Mouse (Mus musculus) right cerebral cortex, postnatal 36 days (tissue): ENCODE measurements around the gene Ppp1r3f.
A peak's percentile ranks its signal among the peaks of the same experiment; 100 is the strongest.

ENCODE experiments used
- DNase-seq, 2 experiments: peaks; one replicate each; pipeline ENCODE4 v3.0.0; 2022; ENCODE audit warnings: low spot score in 2 of 2, mixed read lengths in 1 of 2

The Ppp1r3f gene

GRCm38 (mm10) chrX:7574087-7574884 lies at the start of gene Ppp1r3f:
Gene Ppp1r3f, minus strand, starts transcription at chrX:7574283.
- DNase-seq: peak; percentile 98 to 99

GRCm38 (mm10) chrX:7617889-7618551 lies 43.9 kb upstream of the Ppp1r3f start:
- no peak for DNase-seq

- DNase-seq: peak in 1 of 2 experiments; percentile 6
Measured at GRCm38 (mm10) chrX:7610536-7611258, 36.6 kb upstream of the Ppp1r3f start.

- peak in 1 of 2 experiments; percentile 7 for DNase-seq
Measured at GRCm38 (mm10) chrX:7610035-7610434, 36.0 kb upstream of the Ppp1r3f start.

GRCm38 (mm10) chrX:7606783-7607182 lies 32.7 kb upstream of the Ppp1r3f start, which contains the start of gene Cacna1f:
Gene Cacna1f, plus strand, starts transcription at chrX:7607083.
- no peak for DNase-seq

GRCm38 (mm10) chrX:7605575-7605941 lies 31.5 kb upstream of the Ppp1r3f start:
- no peak for DNase-seq

GRCm38 (mm10) chrX:7604879-7605574 lies 30.9 kb upstream of the Ppp1r3f start, which contains the start of gene Ccdc22:
Gene Ccdc22, minus strand, starts transcription at chrX:7605517.
- peak; percentile 82 to 86 for DNase-seq

GRCm38 (mm10) chrX:7604004-7604403 lies 29.9 kb upstream of the Ppp1r3f start:
- no peak for DNase-seq

- no peak for DNase-seq
Measured at GRCm38 (mm10) chrX:7595371-7595770, 21.3 kb upstream of the Ppp1r3f start.

- no peak for DNase-seq
Measured at GRCm38 (mm10) chrX:7586356-7586755, 12.3 kb upstream of the Ppp1r3f start.

- DNase-seq: no peak
Measured at GRCm38 (mm10) chrX:7583881-7584280, 9.8 kb upstream of the Ppp1r3f start.

GRCm38 (mm10) chrX:7581151-7581550 lies 7.1 kb upstream of the Ppp1r3f start:
- DNase-seq: peak in 1 of 2 experiments; percentile 4

GRCm38 (mm10) chrX:7574885-7575231 lies 775 bp upstream of the Ppp1r3f start:
- DNase-seq: no peak

GRCm38 (mm10) chrX:7573176-7574086 lies 652 bp downstream of the Ppp1r3f start, which contains the start of gene Foxp3:
Gene Foxp3, plus strand, starts transcription at chrX:7573644.
- DNase-seq: peak in 1 of 2 experiments; percentile 17

- no peak for DNase-seq
Measured at GRCm38 (mm10) chrX:7572466-7572865, 1.6 kb downstream of the Ppp1r3f start.

- no peak for DNase-seq
Measured at GRCm38 (mm10) chrX:7571565-7572136, 2.4 kb downstream of the Ppp1r3f start.

GRCm38 (mm10) chrX:7570481-7571175 lies 3.5 kb downstream of the Ppp1r3f start:
- DNase-seq: no peak

GRCm38 (mm10) chrX:7567491-7567890 lies 6.6 kb downstream of the Ppp1r3f start:
- no peak for DNase-seq

GRCm38 (mm10) chrX:7566352-7566751 lies 7.7 kb downstream of the Ppp1r3f start:
- DNase-seq: no peak

GRCm38 (mm10) chrX:7563076-7563475 lies 11.0 kb downstream of the Ppp1r3f start:
- no peak for DNase-seq
